Mouse (Mus musculus) embryonic facial prominence, embryonic 14.5 days (tissue): ENCODE results near the gene Dnttip2. TPM values are rescaled to one million over a fixed set of nuclear protein-coding genes. Genes with fewer than 3 reads are reported as not detected.
"Not testable (repeated sequence)": the region's sequence is repeated elsewhere in the genome, so short reads cannot be mapped to it uniquely, and the experiment has no call there.

Experiments
- ATAC-seq: fragments of 200-750 bp; cut with Nextera tagmentation; 2 replicates; pipeline ENCODE4 v1.8.0; 2017; ENCODE audit warnings: low read depth, moderate number of reproducible peaks, moderate TSS enrichment
- DNase-seq: peaks from one replicate; pipeline ENCODE4 v3.0.0-alpha.2; 2015; ENCODE audit warnings: low spot score
- H3K27ac ChIP-seq: fragments of 300-500 bp; sonication (generic); replicated peaks from 2 replicates; pipeline ENCODE4 v1.5.1; 2014; ENCODE audit warnings: low read depth, mild to moderate bottlenecking, low read length, moderate library complexity
- H3K27me3 ChIP-seq: fragments of 300-500 bp; sonication (generic); replicated peaks from 2 replicates; pipeline ENCODE4 v1.6.1; 2014; ENCODE audit warnings: low read length; ENCODE audit not compliant: control insufficient read depth, insufficient read depth
- H3K36me3 ChIP-seq: fragments of 300-500 bp; sonication (generic); 2 replicates; pipeline ENCODE4 v1.6.1; 2014; ENCODE audit warnings: low read length, mixed read lengths; ENCODE audit not compliant: control insufficient read depth, insufficient read depth
- H3K4me1 ChIP-seq: fragments of 300-500 bp; sonication (generic); 2 replicates; pipeline ENCODE4 v1.6.1; 2014; ENCODE audit warnings: antibody characterized with exemption, low read length; ENCODE audit not compliant: control insufficient read depth, insufficient read depth
- H3K4me2 ChIP-seq: fragments of 300-500 bp; sonication (generic); 2 replicates; pipeline ENCODE4 v1.6.1; 2014; ENCODE audit warnings: low read depth, mild to moderate bottlenecking, low read length, moderate library complexity, mixed read lengths
- H3K4me3 ChIP-seq: fragments of 300-500 bp; sonication (generic); 2 replicates; pipeline ENCODE4 v1.5.1; 2014; ENCODE audit warnings: low read depth, mild to moderate bottlenecking, low read length
- H3K9ac ChIP-seq: fragments of 300-500 bp; sonication (generic); 2 replicates; pipeline ENCODE4 v1.6.1; 2014; ENCODE audit warnings: low read depth, mild to moderate bottlenecking, low read length, moderate library complexity, mixed read lengths
- H3K9me3 ChIP-seq: fragments of 300-500 bp; sonication (generic); 2 replicates; pipeline ENCODE4 v1.6.1; 2016; ENCODE audit warnings: low read length; ENCODE audit not compliant: control insufficient read depth
- WGBS: fragments of 180-500 bp; shearing (Covaris S2); extraction: QIAGEN DNeasy Blood & Tissue Kit; methylation state at CpG from one replicate; pipeline ENCODE4 v1.1.7; 2014; 5-methylcytosine and 5-hydroxymethylcytosine counted together
- polyA plus RNA-seq: library from polyadenylated mRNA; unstranded; fragments of >200 nt; fragmentation: Nextera tagmentation; extraction: Ambion mirVana; gene quantifications from 2 replicates; pipeline ENCODE4 v1.2.1, GENCODE M21; 2014

Dnttip2 gene
- polyA plus RNA-seq, 1 experiment from 2014 or later, result 61.8 TPM

- H3K36me3 ChIP-seq, result peaks cover 50% of the 10 kb centered on the region
- WGBS, result 67% methylated on average over 10 of the region's 10 CpGs
These were observed 923 bp downstream of the Dnttip2 start for GRCm38 (mm10) chr3:122275111-122275510.

GRCm38 (mm10) chr3:122287195-122287594 is 13.0 kb downstream of the Dnttip2 start:
- DNase-seq (no peak), ATAC-seq (no peak)
- no peak overlapping the region for H3K4me3 ChIP-seq
- H3K4me1 ChIP-seq, result no peaks in the 10 kb centered on the region
- H3K9me3 ChIP-seq, result no peaks in the 10 kb centered on the region
- WGBS, result 67% methylated on average over 5 of the region's 5 CpGs
- H3K36me3 ChIP-seq, result peaks cover 35% of the 10 kb centered on the region
- H3K27ac ChIP-seq, result no peak overlapping the region
- no peaks in the 10 kb centered on the region for H3K27me3 ChIP-seq
- H3K9ac ChIP-seq, result no peak overlapping the region
- no peak overlapping the region for H3K4me2 ChIP-seq

More at GRCm38 (mm10) chr3:122275111-122275510, 923 bp downstream of the Dnttip2 start:
- peaks cover 27% of the 10 kb centered on the region for H3K4me1 ChIP-seq
- no peaks in the 10 kb centered on the region for H3K27me3 ChIP-seq
- H3K27ac ChIP-seq, result no peak overlapping the region
- no peaks in the 10 kb centered on the region for H3K9me3 ChIP-seq
- H3K4me3 ChIP-seq, result peak overlapping the region; percentile 99
- H3K4me2 ChIP-seq, result peak overlapping the region; percentile 86
- ATAC-seq (no peak), DNase-seq (no peak)
- peak overlapping the region; percentile 92 for H3K9ac ChIP-seq

DNA sequence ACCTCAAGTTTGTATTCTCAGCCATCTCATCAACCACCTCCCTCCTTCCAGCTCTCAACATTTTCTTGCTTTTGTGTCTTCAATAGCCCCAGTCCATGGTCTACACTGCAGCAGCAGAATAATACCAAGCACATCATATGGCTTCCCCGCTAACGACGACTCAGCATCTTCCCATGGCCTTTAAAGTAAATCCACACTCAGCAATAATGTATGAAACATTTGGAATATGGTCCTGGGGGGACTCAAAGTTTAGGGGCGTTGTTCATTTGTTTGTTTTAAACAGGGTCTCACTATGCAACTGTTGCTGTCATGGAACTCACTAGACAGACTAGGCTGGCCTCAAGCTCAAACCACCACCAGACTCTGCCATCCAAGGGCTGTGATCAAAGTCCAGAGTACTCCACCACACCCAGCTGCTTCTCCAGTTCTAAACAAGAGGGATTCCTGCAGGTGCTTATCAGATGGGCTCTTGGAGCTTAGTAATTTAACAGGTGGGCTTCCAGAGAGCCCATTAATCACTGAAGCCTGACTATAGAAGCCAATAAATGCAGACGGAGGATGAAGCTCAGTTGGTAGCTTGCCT is 14.5 kb downstream of the Dnttip2 start:
- H3K36me3 ChIP-seq, result peaks cover 20% of the 10 kb centered on the region
- ATAC-seq, result no peak
- DNase-seq, result no peak
- no peak overlapping the region for H3K9ac ChIP-seq
- H3K9me3 ChIP-seq, result no peaks in the 10 kb centered on the region
- H3K4me2 ChIP-seq, result no peak overlapping the region
- WGBS, result 82% methylated on average over 5 of the region's 5 CpGs
- no peak overlapping the region for H3K27ac ChIP-seq
- no peaks in the 10 kb centered on the region for H3K4me1 ChIP-seq
- no peak overlapping the region for H3K4me3 ChIP-seq
- no peaks in the 10 kb centered on the region for H3K27me3 ChIP-seq

GRCm38 (mm10) chr3:122289344-122289743 is 15.2 kb downstream of the Dnttip2 start:
- 77% methylated on average over 3 of the region's 4 CpGs for WGBS
- H3K9ac ChIP-seq, H3K27ac ChIP-seq: not testable (repeated sequence)

GRCm38 (mm10) chr3:122290696-122291095 is 16.5 kb downstream of the Dnttip2 start:
- Histone ChIP-seq H3K4me1 (0 out of 2 replicates have a peak, but pooled peaks cover 5% of the 10 kb centered on the region), H3K36me3 (peaks cover 2% of the 10 kb centered on the region), H3K27me3 (no peaks in the 10 kb centered on the region), H3K4me2 (no peak overlapping the region), H3K9ac (no peak overlapping the region), H3K9me3 (no peaks in the 10 kb centered on the region), H3K4me3 (no peak overlapping the region), H3K27ac (no peak overlapping the region)
- DNase-seq (no peak), ATAC-seq (no peak)
- 80% methylated on average over 7 of the region's 7 CpGs for WGBS

More at GRCm38 (mm10) chr3:122289344-122289743, 15.2 kb downstream of the Dnttip2 start:
- not testable (repeated sequence) for H3K4me1 ChIP-seq, H3K27me3 ChIP-seq, H3K9me3 ChIP-seq, DNase-seq, H3K4me2 ChIP-seq, H3K4me3 ChIP-seq, ATAC-seq
- H3K36me3 ChIP-seq, result peaks cover 13% of the 10 kb centered on the region

DNA sequence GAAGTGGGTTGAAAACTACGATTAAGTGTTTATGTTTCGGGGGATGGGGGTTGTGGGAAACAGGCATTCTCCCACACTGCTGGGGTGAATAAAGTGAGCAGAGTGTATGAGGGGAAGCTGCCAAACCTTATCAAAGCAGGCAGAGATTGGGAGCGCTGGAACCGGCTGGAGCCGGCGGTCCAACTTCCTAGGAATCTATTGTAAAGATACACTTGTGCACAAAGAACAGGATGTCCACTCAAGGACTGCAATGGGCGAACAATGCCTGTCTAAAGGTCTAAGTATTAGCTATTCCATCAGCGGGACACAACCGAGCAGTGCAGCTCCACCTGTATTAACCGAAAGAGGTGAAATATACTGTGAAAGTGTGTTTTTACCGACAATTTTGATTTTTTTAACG is 17.6 kb downstream of the Dnttip2 start:
- no peak for ATAC-seq
- Histone ChIP-seq H3K4me1 (0 out of 2 replicates have a peak, but pooled peaks cover 5% of the 10 kb centered on the region), H3K4me3 (no peak overlapping the region), H3K27ac (no peak overlapping the region), H3K9ac (peak overlapping the region; percentile 87; the same call in 1 of the 2 replicates), H3K36me3 (no peaks in the 10 kb centered on the region), H3K9me3 (no peaks in the 10 kb centered on the region), H3K27me3 (no peaks in the 10 kb centered on the region), H3K4me2 (peak overlapping the region; percentile 63)
- 56% methylated on average over 12 of the region's 12 CpGs for WGBS
- no peak for DNase-seq

GRCm38 (mm10) chr3:122292300-122293222 is 18.4 kb downstream of the Dnttip2 start:
- H3K27ac ChIP-seq, result peak overlapping the region; percentile 96
- DNase-seq, result peak; percentile 91
- peak overlapping the region; percentile 81 for H3K4me3 ChIP-seq
- H3K36me3 ChIP-seq, result no peaks in the 10 kb centered on the region
- peak; percentile 81 for ATAC-seq
- H3K9ac ChIP-seq, result peak overlapping the region; percentile 87
- 8% methylated on average over 46 of the region's 54 CpGs for WGBS
- H3K4me2 ChIP-seq, result peak overlapping the region; percentile 63
- 0 out of 2 replicates have a peak, but pooled peaks cover 5% of the 10 kb centered on the region for H3K4me1 ChIP-seq
- no peaks in the 10 kb centered on the region for H3K9me3 ChIP-seq
- H3K27me3 ChIP-seq, result no peaks in the 10 kb centered on the region

- H3K27me3 ChIP-seq, result no peaks in the 10 kb centered on the region
- H3K36me3 ChIP-seq, result no peaks in the 10 kb centered on the region
- no peaks in the 10 kb centered on the region for H3K9me3 ChIP-seq
- under 1% methylated on average over 30 of the region's 105 CpGs for WGBS
- H3K27ac ChIP-seq, result peak overlapping the region; percentile 96
- 0 out of 2 replicates have a peak, but pooled peaks cover 5% of the 10 kb centered on the region for H3K4me1 ChIP-seq
- DNase-seq (no peak), ATAC-seq (peak; percentile 80)
- peak overlapping the region; percentile 63 for H3K4me2 ChIP-seq
- H3K4me3 ChIP-seq, result peak overlapping the region; percentile 81
- H3K9ac ChIP-seq, result peak overlapping the region; percentile 87
These were observed 19.2 kb downstream of the Dnttip2 start for GRCm38 (mm10) chr3:122293223-122293953.
